Mouse (Mus musculus): ENCODE results near the gene Zer1. TPM values are rescaled to one million over a fixed set of nuclear protein-coding genes. Genes with fewer than 3 reads are reported as not detected.

Zer1 gene
- total and polyA plus RNA-seq, 3 experiments: 5.5 to 15.0 (median 13.4) TPM

GRCm38 (mm10) chr2:30063791-30064190, 60.6 kb downstream of the Zer1 start:
- Histone ChIP-seq H3K36me3 (replicated peaks in 1 of 2; ENCODE audit: control insufficient read depth in 1 of 2, insufficient read depth in 1 of 2, low read length in 1 of 2) (peaks cover 3 to 14% of the 10 kb centered on the region in 2 experiments), H3K9ac (ENCODE audit: insufficient read depth, low read depth) (peak overlapping the region; percentile 68), H3K4me2 (ENCODE audit: insufficient read depth, low read depth, poor library complexity, severe bottlenecking) (peak overlapping the region; percentile 88), H3K27me3 (replicated peaks) (no peaks in the 10 kb centered on the region), H3K4me3 (replicated peaks in 1 of 3; ENCODE audit: low read depth in 2 of 3, low read length in 2 of 3, poor library complexity in 1 of 3) (peak overlapping the region; percentile 79 to 91 (median 79)), H3K79me2 (replicated peaks; ENCODE audit: control insufficient read depth, extremely low read depth, insufficient read depth, poor library complexity, severe bottlenecking) (peaks cover 61% of the 10 kb centered on the region), H3K9me3 (replicated peaks; ENCODE audit: low read length) (no peaks in the 10 kb centered on the region), H3K27ac (ENCODE audit: insufficient read depth, low read depth) (peak overlapping the region; percentile 53; the same call in 1 of the 2 replicates), H3K4me1 (ENCODE audit: control insufficient read depth in 1 of 2, insufficient read depth in 2 of 2) (peaks cover 6 to 15% of the 10 kb centered on the region in 2 experiments; a peak in 3 of 4 replicates)
- TF ChIP-seq ELF1 (IDR thresholded peaks at IDR 0.05; ENCODE audit: low read depth, low read length): no peak
- TF ChIP-seq BHLHE40 (IDR thresholded peaks at IDR 0.05; ENCODE audit: low read depth, low read length): no peak
- TF ChIP-seq ZC3H11A (IDR thresholded peaks at IDR 0.05; ENCODE audit: low read depth, low read length): no peak
- dilution Hi-C loops (cut with MboI; ENCODE audit: extremely low pct_ligation_motif_present, extremely low pct_unique_long_range_greater_than_20kb, low sequenced_read_pairs): no loop called here
- DNase-seq (ENCODE audit: extremely low read depth): no peak
- in situ Hi-C loops (cut with MboI; ENCODE audit: low pct_ligation_motif_present, low pct_unique_long_range_greater_than_20kb, low sequenced_read_pairs): no loop called here

- H3K4me1 ChIP-seq (ENCODE audit: control insufficient read depth in 1 of 2, insufficient read depth in 2 of 2): peaks cover 3 to 10% of the 10 kb centered on the region in 2 experiments; a peak in 2 of 4 replicates
- TF ChIP-seq HCFC1 (IDR thresholded peaks at IDR 0.05; ENCODE audit: low read depth, low read length): no peak
- 0 out of 2 replicates have a peak, but pooled peaks have one; percentile 9 for TF ChIP-seq IRF4 (IDR thresholded peaks at IDR 0.05; ENCODE audit: low read depth, low read length)
- TF ChIP-seq USF1 (IDR thresholded peaks at IDR 0.05; ENCODE audit: low read depth, low read length): no peak
- H3K9ac ChIP-seq (ENCODE audit: insufficient read depth, low read depth): peak overlapping the region; percentile 68
- H3K36me3 ChIP-seq (replicated peaks in 1 of 2; ENCODE audit: control insufficient read depth in 1 of 2, insufficient read depth in 1 of 2, low read length in 1 of 2): peaks cover 0 to 9% of the 10 kb centered on the region in 2 experiments
- H3K79me2 ChIP-seq (replicated peaks; ENCODE audit: control insufficient read depth, extremely low read depth, insufficient read depth, poor library complexity, severe bottlenecking): peaks cover 56% of the 10 kb centered on the region
- peak overlapping the region; percentile 79 to 91 (median 79) for H3K4me3 ChIP-seq (replicated peaks in 1 of 3; ENCODE audit: low read depth in 2 of 3, low read length in 2 of 3, poor library complexity in 1 of 3)
- H3K9me3 ChIP-seq (replicated peaks; ENCODE audit: low read length): peaks cover under 1% of the 10 kb centered on the region
- peak overlapping the region; percentile 53 for H3K27ac ChIP-seq (ENCODE audit: insufficient read depth, low read depth)
- no peak for DNase-seq (ENCODE audit: extremely low read depth)
- peak overlapping the region; percentile 88 for H3K4me2 ChIP-seq (ENCODE audit: insufficient read depth, low read depth, poor library complexity, severe bottlenecking)
- dilution Hi-C loops (cut with MboI; ENCODE audit: extremely low pct_ligation_motif_present, extremely low pct_unique_long_range_greater_than_20kb, low sequenced_read_pairs) (no loop called here), in situ Hi-C loops (cut with MboI; ENCODE audit: low pct_ligation_motif_present, low pct_unique_long_range_greater_than_20kb, low sequenced_read_pairs) (no loop called here)
- H3K27me3 ChIP-seq (replicated peaks): no peaks in the 10 kb centered on the region
Measured at GRCm38 (mm10) chr2:30063235-30063634, 61.1 kb downstream of the Zer1 start.

- Histone ChIP-seq H3K27me3 (replicated peaks) (no peaks in the 10 kb centered on the region), H3K79me2 (replicated peaks; ENCODE audit: control insufficient read depth, extremely low read depth, insufficient read depth, poor library complexity, severe bottlenecking) (peaks cover 48% of the 10 kb centered on the region), H3K4me3 (replicated peaks in 1 of 3; ENCODE audit: low read depth in 2 of 3, low read length in 2 of 3, poor library complexity in 1 of 3) (peak overlapping the region; percentile 79 to 91 (median 79)), H3K27ac (ENCODE audit: insufficient read depth, low read depth) (peak overlapping the region; percentile 53), H3K9me3 (replicated peaks; ENCODE audit: low read length) (peaks cover 2% of the 10 kb centered on the region), H3K36me3 (replicated peaks in 1 of 2; ENCODE audit: control insufficient read depth in 1 of 2, insufficient read depth in 1 of 2, low read length in 1 of 2) (peaks cover 0 to 5% of the 10 kb centered on the region in 2 experiments), H3K4me1 (ENCODE audit: control insufficient read depth in 1 of 2, insufficient read depth in 2 of 2) (peaks cover 3 to 10% of the 10 kb centered on the region in 2 experiments; a peak in 2 of 4 replicates), H3K9ac (ENCODE audit: insufficient read depth, low read depth) (peak overlapping the region; percentile 68), H3K4me2 (ENCODE audit: insufficient read depth, low read depth, poor library complexity, severe bottlenecking) (peak overlapping the region; percentile 88)
- dilution Hi-C loops (cut with MboI; ENCODE audit: extremely low pct_ligation_motif_present, extremely low pct_unique_long_range_greater_than_20kb, low sequenced_read_pairs) (no loop called here), in situ Hi-C loops (cut with MboI; ENCODE audit: low pct_ligation_motif_present, low pct_unique_long_range_greater_than_20kb, low sequenced_read_pairs) (no loop called here)
- peak; percentile 69 for DNase-seq (ENCODE audit: extremely low read depth)
- TF ChIP-seq ETS1 (conservative IDR thresholded peaks at IDR 0.05; ENCODE audit: low read depth, low read length) (0 out of 2 replicates have a peak, but pooled peaks have one; percentile 17), ELF1 (IDR thresholded peaks at IDR 0.05; ENCODE audit: low read depth, low read length) (peak; percentile 57), UBTF (IDR thresholded peaks at IDR 0.05; ENCODE audit: low read depth, low read length) (peak; percentile 25; the same call in 1 of the 2 replicates), KAT2A (IDR thresholded peaks at IDR 0.05; ENCODE audit: insufficient replicate concordance, low read length) (no peak), MXI1 (IDR thresholded peaks at IDR 0.05; ENCODE audit: low read depth, low read length) (peak; percentile 96), TBP (conservative IDR thresholded peaks at IDR 0.05; ENCODE audit: low read depth, low read length) (peak; percentile 19; the same call in 1 of the 2 replicates), MAZ (IDR thresholded peaks at IDR 0.05; ENCODE audit: low read depth, low read length) (0 out of 2 replicates have a peak, but pooled peaks have one; percentile 41), EP300 (IDR thresholded peaks at IDR 0.05; ENCODE audit: low read length) (0 out of 2 replicates have a peak, but pooled peaks have one; percentile 16), POLR2A (IDR thresholded peaks at IDR 0.05; ENCODE audit: low read depth, low read length) (peak; percentile 72), E2F4 (IDR thresholded peaks at IDR 0.05; ENCODE audit: insufficient replicate concordance, low read depth, low read length) (no peak), SIN3A (IDR thresholded peaks at IDR 0.05; ENCODE audit: low read length) (peak; percentile 88), CHD2 (IDR thresholded peaks at IDR 0.05; ENCODE audit: low read length) (peak; percentile 67; the same call in 1 of the 2 replicates), CTCF (conservative IDR thresholded peaks at IDR 0.05 in 1 of 2, IDR thresholded peaks at IDR 0.05 in 1 of 2; ENCODE audit: low read depth in 2 of 2, low read length in 2 of 2) (no peak), MYC (IDR thresholded peaks at IDR 0.05; ENCODE audit: low read depth, low read length) (peak; percentile 99), NELFE (IDR thresholded peaks at IDR 0.05; ENCODE audit: low read depth, low read length) (peak; percentile 76), TCF12 (IDR thresholded peaks at IDR 0.05; ENCODE audit: low read depth, low read length) (peak; percentile 67; the same call in 1 of the 2 replicates), NRF1 (IDR thresholded peaks at IDR 0.05; ENCODE audit: low read depth, low read length) (no peak), USF1 (IDR thresholded peaks at IDR 0.05; ENCODE audit: low read depth, low read length) (peak; percentile 81), ZMIZ1 (IDR thresholded peaks at IDR 0.05; ENCODE audit: low read depth, low read length) (peak; percentile 38)
Measured at GRCm38 (mm10) chr2:30062249-30063093, 61.9 kb downstream of the Zer1 start.

Measured in CH12.LX (cell line).